Comparison of ENCODE assay signal across 8 mouse cellular contexts in the genomic region with DNA sequence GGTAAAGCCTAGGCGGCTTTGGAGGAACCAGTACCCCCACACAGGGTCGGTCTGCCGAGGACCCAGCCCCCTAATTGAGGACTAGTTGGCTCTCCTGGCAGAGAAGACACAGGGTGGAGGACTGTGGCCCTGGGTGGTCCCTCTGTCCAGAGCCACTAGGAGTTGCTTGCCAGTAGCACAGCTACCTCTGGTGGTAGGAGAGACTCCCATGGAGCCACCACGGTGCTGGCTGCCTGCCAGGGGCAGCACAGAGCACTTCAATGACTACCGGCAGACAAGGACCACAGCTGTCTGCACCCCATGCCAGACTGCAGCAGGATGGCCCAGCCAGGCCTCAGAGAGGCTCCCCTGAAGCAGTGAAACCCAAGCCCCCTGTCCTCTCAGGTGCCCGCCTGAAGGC. TPM values are rescaled to one million over a fixed set of nuclear protein-coding genes. Genes with fewer than 3 reads are reported as not detected.
DNase-seq lines count a peak whose midpoint lies in the region; TF ChIP-seq lines count a peak whose summit lies in the region.

No protein-coding gene starts in this region.

- H3K4me3 ChIP-seq in CH12.LX (replicated peaks in 1 of 3; ENCODE audit: low read depth in 2 of 3, low read length in 2 of 3, poor library complexity in 1 of 3) = no peak overlapping the region
- no peak overlapping the region for H3K4me3 ChIP-seq in heart, embryonic 10.5 days

- TF ChIP-seq POLR2A in CH12.LX (IDR thresholded peaks at IDR 0.05; ENCODE audit: low read depth, low read length) = no peak

- H3K27me3 ChIP-seq in CH12.LX (replicated peaks) = no peaks in the 10 kb centered on the region
- 0 out of 2 replicates have a peak, but pooled peaks cover 24% of the 10 kb centered on the region for H3K27me3 ChIP-seq in heart, embryonic 10.5 days (ENCODE audit: insufficient read depth, poor library complexity, severe bottlenecking)

- peak overlapping the region; percentile 95 for H3K27ac ChIP-seq in CH12.LX (ENCODE audit: insufficient read depth, low read depth)
- H3K27ac ChIP-seq in heart, embryonic 10.5 days = peak overlapping the region; percentile 56

- DNase-seq in cerebellum, postnatal 10 days = peak; percentile 84 to 88
- no peak for DNase-seq in cerebellum, adult 9-10 months
- peak; percentile 60 for DNase-seq in CH12.LX (ENCODE audit: extremely low read depth)
- peak; percentile 35 for DNase-seq in embryo, embryonic 11.5 days (ENCODE audit: low read depth, low spot score)
- DNase-seq in heart, embryonic 10.5 days (ENCODE audit: low spot score) = peak; percentile 92
- peak; percentile 71 for DNase-seq in kidney, postnatal 14 days
- DNase-seq in lung, postnatal 25 days (ENCODE audit: low spot score) = peak; percentile 62
- peak; percentile 36 for DNase-seq in thymus, postnatal 0 days (ENCODE audit: low spot score)

- H3K36me3 ChIP-seq in CH12.LX (replicated peaks in 1 of 2; ENCODE audit: control insufficient read depth in 1 of 2, insufficient read depth in 1 of 2, low read length in 1 of 2) = peaks cover 47 to 56% of the 10 kb centered on the region in 2 experiments
- no peaks in the 10 kb centered on the region for H3K36me3 ChIP-seq in heart, embryonic 10.5 days

- no peak overlapping the region for H3K9ac ChIP-seq in CH12.LX (ENCODE audit: insufficient read depth, low read depth)

- no peaks in the 10 kb centered on the region for H3K9me3 ChIP-seq in CH12.LX (replicated peaks; ENCODE audit: low read length)
- no peaks in the 10 kb centered on the region for H3K9me3 ChIP-seq in heart, embryonic 10.5 days

- H3K4me1 ChIP-seq in CH12.LX (ENCODE audit: control insufficient read depth in 1 of 2, insufficient read depth in 2 of 2) = peaks cover 49 to 80% of the 10 kb centered on the region in 2 experiments
- H3K4me1 ChIP-seq in heart, embryonic 10.5 days = peaks cover 35% of the 10 kb centered on the region

- no peaks in the 10 kb centered on the region for H3K79me2 ChIP-seq in CH12.LX (replicated peaks; ENCODE audit: control insufficient read depth, extremely low read depth, insufficient read depth, poor library complexity, severe bottlenecking)

- peak; percentile 63 for TF ChIP-seq RAD21 in CH12.LX (IDR thresholded peaks at IDR 0.05; ENCODE audit: low read depth, low read length)

- in situ Hi-C loops in CH12.LX (cut with MboI; ENCODE audit: low pct_ligation_motif_present, low pct_unique_long_range_greater_than_20kb, low sequenced_read_pairs) = loop anchor here (5.0 kb wide), 1 partner anchor 94 kb away; no protein-coding TSS in a partner anchor

- peak in 1 of 2 experiments; percentile 61; a peak in 2 of 4 replicates for TF ChIP-seq CTCF in CH12.LX (conservative IDR thresholded peaks at IDR 0.05 in 1 of 2, IDR thresholded peaks at IDR 0.05 in 1 of 2; ENCODE audit: low read depth in 2 of 2, low read length in 2 of 2)

- H3K4me2 ChIP-seq in CH12.LX (ENCODE audit: insufficient read depth, low read depth, poor library complexity, severe bottlenecking) = no peak overlapping the region

- dilution Hi-C loops in CH12.LX (cut with MboI; ENCODE audit: extremely low pct_ligation_motif_present, extremely low pct_unique_long_range_greater_than_20kb, low sequenced_read_pairs) = no loop called here

- TF ChIP-seq EP300 in CH12.LX (IDR thresholded peaks at IDR 0.05; ENCODE audit: low read length) = no peak

- 26% methylated on average over 6 of the region's 6 CpGs for WGBS in heart, embryonic 10.5 days

TF ChIP-seq in CH12.LX, 34 proteins besides CTCF, POLR2A, EP300 and RAD21:
- TF ChIP-seq IRF4 (IDR thresholded peaks at IDR 0.05; ENCODE audit: low read depth, low read length) = peak; percentile 55
- no peak for TF ChIP-seq KAT2A (IDR thresholded peaks at IDR 0.05; ENCODE audit: insufficient replicate concordance, low read length)
- TF ChIP-seq TCF12 (IDR thresholded peaks at IDR 0.05; ENCODE audit: low read depth, low read length) = peak; percentile 27; the same call in 1 of the 2 replicates
- TF ChIP-seq MAX (IDR thresholded peaks at IDR 0.05; ENCODE audit: low read length) = 0 out of 2 replicates have a peak, but pooled peaks have one; percentile 17
- TF ChIP-seq SMC3 (IDR thresholded peaks at IDR 0.05; ENCODE audit: low read depth, low read length) = peak; percentile 62
- TF ChIP-seq MEF2A (IDR thresholded peaks at IDR 0.05; ENCODE audit: borderline replicate concordance, low read depth, low read length) = 0 out of 2 replicates have a peak, but pooled peaks have one; percentile 23
- TF ChIP-seq MAZ (IDR thresholded peaks at IDR 0.05; ENCODE audit: low read depth, low read length) = no peak
- peak; percentile 34; the same call in 1 of the 2 replicates for TF ChIP-seq MXI1 (IDR thresholded peaks at IDR 0.05; ENCODE audit: low read depth, low read length)

RNA-seq across cellular contexts. Expression of gene Abtb1, which starts 15.2 kb away (rescaled TPM):
- 11.2 and 18.4 TPM in 2 replicates for total RNA-seq in CH12.LX (2012; rRNA removed)
- total RNA-seq in CH12.LX (2014; rRNA removed) = 13.0 and 14.9 TPM in 2 replicates
- 17.8 and 20.8 TPM in 2 replicates for polyA plus RNA-seq in CH12.LX (2012; ENCODE audit: insufficient read length, low read depth)
- polyA plus RNA-seq in heart, embryonic 10.5 days (2016; fragmentation: Nextera tagmentation; extraction: Ambion mirVana) = 20.9 and 23.5 TPM in 2 replicates
- 64.7 and 77.2 TPM in 2 replicates for polyA plus RNA-seq in thymus, postnatal 0 days (2015; fragmentation: Nextera tagmentation; extraction: Ambion mirVana)

RNA-seq across cellular contexts. Expression of gene Podxl2, which starts 48.3 kb away (rescaled TPM):
- total RNA-seq in CH12.LX (2012; rRNA removed) (0.34 and 0.81 TPM in 2 replicates), CH12.LX (2014; rRNA removed) (0.57 and 0.93 TPM in 2 replicates)
- polyA plus RNA-seq in CH12.LX (2012; ENCODE audit: insufficient read length, low read depth) = 0.79 TPM in 1 of 2 replicates, not detected in the other
- polyA plus RNA-seq in heart, embryonic 10.5 days (2016; fragmentation: Nextera tagmentation; extraction: Ambion mirVana) = 26.7 and 28.6 TPM in 2 replicates
- polyA plus RNA-seq in thymus, postnatal 0 days (2015; fragmentation: Nextera tagmentation; extraction: Ambion mirVana) = 14.1 and 16.9 TPM in 2 replicates
